Mouse (Mus musculus): Measurements from ENCODE around the gene Rnf141. TPM values are rescaled to one million over a fixed set of nuclear protein-coding genes. Genes with fewer than 3 reads are reported as not detected.

The Rnf141 gene
- 27.0 and 28.6 TPM in 2 replicates for polyA plus RNA-seq (2016; fragmentation: Nextera tagmentation; extraction: Ambion mirVana)

- no peaks in the 10 kb centered on the region for H3K9me3 ChIP-seq
- peak within 1 kb of the TSS; percentile 80 for H3K4me2 ChIP-seq (replicated peaks)
- no peaks in the 10 kb centered on the region for H3K36me3 ChIP-seq
- peak; percentile 96 for ATAC-seq (ENCODE audit: low FRiP score, low read depth)
- H3K9ac ChIP-seq (replicated peaks): peak within 1 kb of the TSS; percentile 77
- peaks cover 5% of the 10 kb centered on the region; the same call in 1 of the 2 replicates for H3K27me3 ChIP-seq
- H3K4me3 ChIP-seq: peak within 1 kb of the TSS; percentile 67
- peaks cover 6% of the 10 kb centered on the region for H3K4me1 ChIP-seq
- H3K27ac ChIP-seq (replicated peaks): peak within 1 kb of the TSS; percentile 82
- WGBS: under 1% methylated on average over 42 of the region's 42 CpGs
These were observed at the start of gene Rnf141 for GRCm38 (mm10) chr7:110843916-110844874. Gene Rnf141, minus strand, starts transcription at chr7:110844457.

GRCm38 (mm10) chr7:110891501-110891986 is 47.3 kb upstream of the Rnf141 start:
- H3K27ac ChIP-seq (replicated peaks): no peak overlapping the region
- no peaks in the 10 kb centered on the region for H3K9me3 ChIP-seq
- no peak for ATAC-seq (ENCODE audit: low FRiP score, low read depth)
- 79% methylated on average over 9 of the region's 9 CpGs for WGBS
- H3K4me3 ChIP-seq: no peak overlapping the region
- H3K27me3 ChIP-seq: no peaks in the 10 kb centered on the region
- no peaks in the 10 kb centered on the region for H3K36me3 ChIP-seq
- H3K9ac ChIP-seq (replicated peaks): no peak overlapping the region
- no peak overlapping the region for H3K4me2 ChIP-seq (replicated peaks)
- H3K4me1 ChIP-seq: no peaks in the 10 kb centered on the region

DNA sequence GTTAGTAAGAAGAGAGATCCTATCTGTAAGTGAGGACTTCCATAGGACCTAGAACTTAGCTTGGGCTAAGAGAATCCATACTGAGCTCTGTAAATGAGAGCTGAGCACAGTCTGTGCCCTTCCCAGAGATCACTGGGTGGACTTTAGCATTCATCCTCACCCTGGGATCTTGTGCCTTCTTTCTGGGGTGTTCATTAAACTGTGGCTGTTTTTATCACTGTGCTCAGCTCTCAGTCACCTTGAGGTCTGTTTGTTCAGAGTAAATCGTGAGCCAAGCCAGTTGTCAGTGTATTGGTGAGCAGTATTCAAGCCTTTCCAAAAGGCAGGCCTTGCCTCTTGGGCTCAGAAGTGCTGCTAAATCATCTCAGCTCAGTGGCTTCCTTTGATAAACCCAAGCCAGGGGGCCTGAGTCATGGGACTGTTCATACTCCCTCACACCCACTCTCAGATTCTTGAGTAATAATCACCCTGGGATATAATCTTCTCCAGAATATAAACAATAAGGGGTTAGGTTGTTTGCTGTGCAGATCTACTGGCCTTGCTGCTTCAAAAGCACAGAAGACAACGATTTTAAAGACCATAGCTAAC is 37.6 kb upstream of the Rnf141 start:
- Histone ChIP-seq H3K9ac (replicated peaks) (no peak overlapping the region), H3K4me3 (no peak overlapping the region), H3K27ac (replicated peaks) (no peak overlapping the region), H3K27me3 (no peaks in the 10 kb centered on the region), H3K9me3 (no peaks in the 10 kb centered on the region), H3K36me3 (no peaks in the 10 kb centered on the region), H3K4me2 (replicated peaks) (no peak overlapping the region), H3K4me1 (no peaks in the 10 kb centered on the region)
- no peak for ATAC-seq (ENCODE audit: low FRiP score, low read depth)
- WGBS: 76% methylated on average over 2 of the region's 2 CpGs

GRCm38 (mm10) chr7:110878028-110878427 is 33.8 kb upstream of the Rnf141 start:
- no peak overlapping the region for H3K27ac ChIP-seq (replicated peaks)
- 84% methylated on average over 4 of the region's 4 CpGs for WGBS
- no peaks in the 10 kb centered on the region for H3K36me3 ChIP-seq
- ATAC-seq (ENCODE audit: low FRiP score, low read depth): no peak
- no peak overlapping the region for H3K4me2 ChIP-seq (replicated peaks)
- no peak overlapping the region for H3K9ac ChIP-seq (replicated peaks)
- H3K9me3 ChIP-seq: no peaks in the 10 kb centered on the region
- H3K4me3 ChIP-seq: no peak overlapping the region
- H3K27me3 ChIP-seq: no peaks in the 10 kb centered on the region
- no peaks in the 10 kb centered on the region for H3K4me1 ChIP-seq

DNA sequence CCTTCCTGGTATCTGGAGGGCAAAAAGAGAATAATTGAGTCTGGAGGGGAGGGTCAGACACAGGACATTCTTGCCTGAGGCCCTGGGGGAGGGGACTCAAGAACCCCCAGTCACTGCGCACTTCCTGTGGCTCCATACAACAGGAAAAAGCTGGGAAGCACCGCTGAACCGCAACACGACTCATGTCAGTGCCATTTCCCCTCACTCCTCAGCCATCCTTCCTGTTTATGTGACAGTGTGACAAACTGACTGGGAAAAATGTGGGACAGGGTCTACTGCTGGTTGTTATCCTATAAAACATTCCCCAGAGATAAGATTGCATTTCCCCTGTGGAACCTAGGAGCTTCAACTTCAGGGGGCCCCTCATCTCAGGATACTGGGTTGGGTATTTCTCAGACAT is 32.7 kb upstream of the Rnf141 start:
- no peak for ATAC-seq (ENCODE audit: low FRiP score, low read depth)
- Histone ChIP-seq H3K27me3 (no peaks in the 10 kb centered on the region), H3K4me3 (no peak overlapping the region), H3K9me3 (no peaks in the 10 kb centered on the region), H3K36me3 (no peaks in the 10 kb centered on the region), H3K4me1 (no peaks in the 10 kb centered on the region), H3K4me2 (replicated peaks) (no peak overlapping the region), H3K9ac (replicated peaks) (no peak overlapping the region), H3K27ac (replicated peaks) (no peak overlapping the region)
- 88% methylated on average over 4 of the region's 4 CpGs for WGBS

- H3K27ac ChIP-seq (replicated peaks): no peak overlapping the region
- H3K4me3 ChIP-seq: no peak overlapping the region
- WGBS: 53% methylated on average over 5 of the region's 5 CpGs
- H3K9me3 ChIP-seq: no peaks in the 10 kb centered on the region
- no peak overlapping the region for H3K4me2 ChIP-seq (replicated peaks)
- H3K36me3 ChIP-seq: no peaks in the 10 kb centered on the region
- no peak overlapping the region for H3K9ac ChIP-seq (replicated peaks)
- ATAC-seq (ENCODE audit: low FRiP score, low read depth): no peak
- no peaks in the 10 kb centered on the region for H3K4me1 ChIP-seq
- no peaks in the 10 kb centered on the region for H3K27me3 ChIP-seq
These were observed 24.6 kb upstream of the Rnf141 start for GRCm38 (mm10) chr7:110868807-110869206.

GRCm38 (mm10) chr7:110867116-110867515 is 22.9 kb upstream of the Rnf141 start:
- no peak overlapping the region for H3K27ac ChIP-seq (replicated peaks)
- no peak for ATAC-seq (ENCODE audit: low FRiP score, low read depth)
- H3K9ac ChIP-seq (replicated peaks): no peak overlapping the region
- H3K36me3 ChIP-seq: no peaks in the 10 kb centered on the region
- H3K9me3 ChIP-seq: no peaks in the 10 kb centered on the region
- no peak overlapping the region for H3K4me3 ChIP-seq
- 85% methylated on average over 6 of the region's 6 CpGs for WGBS
- H3K4me2 ChIP-seq (replicated peaks): no peak overlapping the region
- H3K4me1 ChIP-seq: peaks cover 5% of the 10 kb centered on the region; the same call in 1 of the 2 replicates
- H3K27me3 ChIP-seq: no peaks in the 10 kb centered on the region

- 97% methylated on average over 3 of the region's 3 CpGs for WGBS
- ATAC-seq (ENCODE audit: low FRiP score, low read depth): no peak
- peaks cover 5% of the 10 kb centered on the region; the same call in 1 of the 2 replicates for H3K4me1 ChIP-seq
- no peak overlapping the region for H3K4me2 ChIP-seq (replicated peaks)
- H3K27ac ChIP-seq (replicated peaks): no peak overlapping the region
- H3K9me3 ChIP-seq: no peaks in the 10 kb centered on the region
- H3K9ac ChIP-seq (replicated peaks): no peak overlapping the region
- no peak overlapping the region for H3K4me3 ChIP-seq
- H3K36me3 ChIP-seq: no peaks in the 10 kb centered on the region
- no peaks in the 10 kb centered on the region for H3K27me3 ChIP-seq
These were observed 21.8 kb upstream of the Rnf141 start for GRCm38 (mm10) chr7:110866021-110866420.

GRCm38 (mm10) chr7:110865570-110865969 is 21.3 kb upstream of the Rnf141 start:
- no peak overlapping the region for H3K27ac ChIP-seq (replicated peaks)
- no peak overlapping the region for H3K9ac ChIP-seq (replicated peaks)
- H3K36me3 ChIP-seq: no peaks in the 10 kb centered on the region
- no peaks in the 10 kb centered on the region for H3K9me3 ChIP-seq
- ATAC-seq (ENCODE audit: low FRiP score, low read depth): no peak
- WGBS: 88% methylated on average over 6 of the region's 6 CpGs
- H3K27me3 ChIP-seq: no peaks in the 10 kb centered on the region
- H3K4me1 ChIP-seq: peaks cover 5% of the 10 kb centered on the region; the same call in 1 of the 2 replicates
- no peak overlapping the region for H3K4me3 ChIP-seq
- H3K4me2 ChIP-seq (replicated peaks): no peak overlapping the region

DNA sequence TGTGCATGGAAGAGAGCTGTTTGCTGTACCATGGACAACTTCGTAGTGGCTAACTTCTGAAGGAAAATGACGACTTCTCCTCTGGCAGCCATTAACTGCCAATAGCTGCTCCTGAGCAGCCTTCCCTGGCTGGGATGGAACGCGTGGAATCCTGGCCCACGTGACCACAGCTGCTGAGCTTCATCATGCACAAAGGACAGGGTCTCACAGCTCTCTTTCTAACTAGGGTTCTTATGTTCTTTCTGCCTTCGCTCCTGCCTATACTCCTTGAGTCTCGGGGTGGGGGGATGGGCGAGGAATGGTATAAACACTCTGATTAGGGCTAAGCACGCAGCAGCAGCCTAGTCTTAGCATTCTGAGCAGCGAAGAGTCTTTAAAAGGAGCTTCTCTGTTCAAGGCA is 20.8 kb upstream of the Rnf141 start:
- Histone ChIP-seq H3K4me2 (replicated peaks) (no peak overlapping the region), H3K4me1 (peaks cover 5% of the 10 kb centered on the region; the same call in 1 of the 2 replicates), H3K27ac (replicated peaks) (no peak overlapping the region), H3K9ac (replicated peaks) (no peak overlapping the region), H3K36me3 (no peaks in the 10 kb centered on the region), H3K4me3 (no peak overlapping the region), H3K27me3 (no peaks in the 10 kb centered on the region), H3K9me3 (no peaks in the 10 kb centered on the region)
- no peak for ATAC-seq (ENCODE audit: low FRiP score, low read depth)
- WGBS: 40% methylated on average over 10 of the region's 10 CpGs

GRCm38 (mm10) chr7:110862751-110863289 is 18.6 kb upstream of the Rnf141 start, which contains the start of gene Lyve1:
Gene Lyve1, minus strand, starts transcription at chr7:110863239.
- WGBS: 82% methylated on average over 12 of the region's 12 CpGs
- no peak for ATAC-seq (ENCODE audit: low FRiP score, low read depth)
- H3K9me3 ChIP-seq: no peaks in the 10 kb centered on the region
- H3K4me2 ChIP-seq (replicated peaks): no peak within 1 kb of the TSS
- H3K9ac ChIP-seq (replicated peaks): no peak within 1 kb of the TSS
- no peaks in the 10 kb centered on the region for H3K27me3 ChIP-seq
- no peak within 1 kb of the TSS for H3K4me3 ChIP-seq
- H3K36me3 ChIP-seq: no peaks in the 10 kb centered on the region
- H3K4me1 ChIP-seq: peaks cover 5% of the 10 kb centered on the region; the same call in 1 of the 2 replicates
- H3K27ac ChIP-seq (replicated peaks): no peak within 1 kb of the TSS

DNA sequence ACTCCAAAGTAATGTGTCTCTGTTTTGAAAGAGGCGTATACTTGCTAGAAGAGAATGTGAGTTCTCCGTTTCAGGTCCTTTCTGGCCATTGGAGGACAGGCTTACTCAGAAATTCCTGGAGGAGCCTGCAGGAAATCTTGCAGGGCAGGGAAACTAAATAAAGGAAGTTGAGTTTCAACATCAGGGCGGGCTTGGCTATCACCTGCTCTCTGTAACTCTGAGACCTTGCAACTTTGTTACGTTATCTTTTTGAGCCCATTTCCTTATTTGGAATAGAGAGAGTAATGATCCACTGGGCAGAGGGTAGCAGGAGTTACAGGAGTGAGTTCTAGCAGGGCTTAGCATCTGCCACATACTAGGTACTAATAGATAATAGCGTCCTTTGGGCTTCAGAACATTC is 15.9 kb upstream of the Rnf141 start:
- Histone ChIP-seq H3K27me3 (no peaks in the 10 kb centered on the region), H3K9me3 (no peaks in the 10 kb centered on the region), H3K36me3 (no peaks in the 10 kb centered on the region), H3K4me1 (peaks cover 5% of the 10 kb centered on the region; the same call in 1 of the 2 replicates), H3K4me2 (replicated peaks) (no peak overlapping the region), H3K4me3 (no peak overlapping the region), H3K27ac (replicated peaks) (no peak overlapping the region), H3K9ac (replicated peaks) (no peak overlapping the region)
- WGBS: 79% methylated on average over 5 of the region's 5 CpGs
- ATAC-seq (ENCODE audit: low FRiP score, low read depth): no peak

Measured in midbrain, embryonic 12.5 days (tissue).